Mouse (Mus musculus): ENCODE results near the gene Thegl.
"Not testable (repeated sequence)": the region's sequence is repeated elsewhere in the genome, so short reads cannot be mapped to it uniquely, and the experiment has no call there.

Thegl gene

GRCm38 (mm10) chr5:77094510-77095491 is 79.0 kb downstream of the Thegl start:
- no peak for DNase-seq (ENCODE audit: low read depth, low spot score)

DNA sequence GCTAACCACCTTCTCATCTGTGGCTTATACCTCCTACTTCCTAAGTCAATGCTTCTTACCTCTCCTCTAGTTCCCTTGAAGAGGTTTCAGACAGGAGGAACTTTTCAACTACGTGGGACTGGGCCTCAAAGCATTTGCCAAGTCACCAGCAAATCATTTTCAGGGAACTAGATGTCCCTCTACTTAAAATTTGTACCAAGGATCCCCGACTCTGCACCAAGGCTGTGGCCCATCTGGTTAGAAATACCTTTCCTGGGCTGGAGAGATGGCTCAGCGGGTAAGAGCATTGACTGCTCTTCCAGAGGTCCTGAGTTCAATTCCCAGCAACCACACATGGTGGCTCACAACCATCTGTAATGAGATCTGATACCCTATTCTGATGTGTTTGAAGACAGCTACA is 80.4 kb downstream of the Thegl start:
- not testable (repeated sequence) for DNase-seq (ENCODE audit: low read depth, low spot score)

GRCm38 (mm10) chr5:77097686-77098085 is 81.9 kb downstream of the Thegl start:
- no peak for DNase-seq (ENCODE audit: low read depth, low spot score)

DNA sequence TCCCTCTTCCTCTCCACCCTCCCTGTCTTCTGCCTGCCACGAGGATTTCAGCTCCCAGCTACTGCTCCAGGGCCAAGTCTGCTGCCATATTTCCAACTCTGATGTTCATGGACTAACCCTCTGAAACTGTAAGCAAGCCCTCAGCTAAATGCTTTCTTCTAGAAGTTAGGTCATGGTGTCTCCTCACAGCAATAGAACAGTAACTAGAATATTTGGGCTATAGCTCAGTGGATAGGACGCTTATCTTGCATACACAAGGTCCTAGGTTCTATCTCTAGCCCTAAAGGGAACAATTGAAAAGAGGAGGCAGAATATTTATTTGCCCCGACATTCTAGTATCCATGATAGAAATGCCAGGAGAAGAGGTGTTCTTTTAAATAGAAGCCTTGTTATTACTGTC is 83.1 kb downstream of the Thegl start:
- DNase-seq (ENCODE audit: low read depth, low spot score) = no peak

DNA sequence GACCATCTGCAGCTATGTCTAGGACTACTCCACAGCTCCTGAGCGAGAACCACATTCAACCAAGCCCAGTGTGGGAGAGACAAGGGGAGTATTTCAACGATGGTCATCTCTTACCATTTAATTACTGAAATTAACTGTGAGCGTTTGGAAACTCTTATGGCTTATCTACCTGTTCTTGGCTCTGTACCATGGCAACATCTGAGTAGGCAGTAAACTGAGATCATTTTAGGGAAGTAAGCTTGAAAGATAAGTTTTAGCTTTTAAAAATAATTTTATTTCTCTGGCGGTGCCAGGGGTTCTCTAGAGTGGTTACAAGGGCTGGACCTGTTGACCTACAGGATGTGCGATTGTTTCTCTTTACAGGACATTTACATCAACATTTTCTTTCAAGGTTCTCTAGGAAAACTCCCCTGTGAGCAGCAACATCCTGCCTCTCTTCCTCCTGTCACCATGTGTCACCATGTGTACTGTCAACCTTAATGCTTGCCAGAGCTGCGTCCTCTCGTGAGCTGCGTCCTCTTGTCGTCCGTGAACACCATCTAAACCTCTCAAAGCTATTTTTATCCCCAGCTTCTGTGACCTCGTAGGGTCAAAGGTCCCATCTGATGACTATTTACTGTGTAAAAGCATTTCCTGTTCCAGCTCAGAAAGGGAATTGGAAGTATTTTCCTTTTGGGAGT is 83.6 kb downstream of the Thegl start:
- DNase-seq (ENCODE audit: low read depth, low spot score) = no peak

DNA sequence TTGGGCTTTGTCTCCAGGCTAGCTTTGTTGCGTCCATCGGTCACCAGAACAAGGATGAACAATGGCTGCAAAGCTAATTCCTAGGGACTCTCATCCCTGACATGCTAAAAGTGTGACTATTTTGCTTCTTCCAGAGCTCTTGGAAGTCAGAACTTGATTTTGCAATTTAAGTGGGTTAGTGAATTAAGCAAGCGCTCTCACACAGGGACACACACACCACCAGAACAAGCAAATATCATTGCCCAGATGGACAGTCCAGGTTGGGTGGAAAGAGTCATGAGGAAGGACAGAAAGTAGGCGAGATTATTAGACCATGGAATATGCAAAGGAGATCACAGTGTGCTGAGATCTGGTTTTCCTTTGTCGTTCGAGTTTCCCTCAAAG is 84.2 kb downstream of the Thegl start:
- no peak for DNase-seq (ENCODE audit: low read depth, low spot score)

DNA sequence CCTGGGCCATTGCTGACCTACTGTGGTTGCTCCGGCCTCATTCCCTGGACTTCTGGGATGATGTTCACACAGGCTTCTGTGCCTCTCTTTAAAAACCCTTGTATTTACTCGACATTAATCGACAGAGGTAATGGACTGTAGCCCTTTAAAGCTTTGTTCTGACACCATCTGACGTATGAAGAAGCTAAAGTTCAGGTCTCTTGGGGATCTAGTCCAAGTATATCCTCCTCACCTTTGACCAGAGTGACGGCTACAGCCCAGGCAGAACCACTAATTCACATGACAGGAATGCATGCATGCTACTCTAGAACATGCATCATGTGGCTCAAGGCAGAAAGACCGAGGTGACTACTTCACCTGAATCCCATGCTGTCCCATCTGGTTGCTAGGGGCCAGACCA is 84.9 kb downstream of the Thegl start:
- DNase-seq (ENCODE audit: low read depth, low spot score) = no peak

DNA sequence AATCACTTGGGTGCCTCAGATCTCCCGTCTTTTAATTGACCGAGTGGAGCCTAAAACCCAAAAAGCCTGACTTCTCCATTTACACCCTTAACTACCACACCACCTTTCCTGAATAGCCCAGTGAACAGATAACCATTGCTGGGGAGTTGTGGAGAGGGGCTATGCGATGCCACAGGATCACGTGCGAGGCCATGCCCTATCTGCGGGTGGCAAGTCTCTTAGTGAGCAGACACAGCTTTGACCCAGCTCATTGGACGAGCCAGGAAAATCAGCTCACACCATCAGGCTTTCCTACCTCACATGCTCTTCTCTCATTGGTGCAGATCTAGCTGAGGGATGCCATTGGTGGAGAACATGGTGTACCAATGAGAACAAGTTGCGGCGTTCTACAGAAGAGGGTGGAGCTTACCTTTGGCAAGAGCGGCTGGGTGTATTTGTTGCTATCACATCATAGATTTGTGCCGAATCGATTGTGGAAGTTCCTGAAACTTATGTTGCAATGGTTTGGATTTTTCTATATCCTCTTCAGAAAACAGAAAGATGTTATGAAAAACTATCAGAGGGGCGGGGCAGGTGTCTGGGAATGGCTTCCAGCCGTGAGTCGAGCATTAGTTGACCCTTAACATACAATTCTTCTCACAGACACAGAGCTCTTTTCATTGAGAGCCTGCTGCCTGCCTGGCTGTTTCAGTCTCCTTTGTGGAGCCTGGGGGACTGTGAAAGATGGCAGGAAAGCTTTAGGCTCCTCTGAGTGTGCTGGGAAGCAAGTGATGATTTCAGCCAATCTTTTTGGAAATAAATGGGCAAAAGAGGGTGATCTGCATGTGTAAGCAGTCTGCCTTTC is 86.9 kb downstream of the Thegl start:
- DNase-seq (ENCODE audit: low read depth, low spot score) = no peak

- no peak for DNase-seq (ENCODE audit: low read depth, low spot score)
Measured at GRCm38 (mm10) chr5:77107146-77107822, 91.5 kb downstream of the Thegl start.

DNA sequence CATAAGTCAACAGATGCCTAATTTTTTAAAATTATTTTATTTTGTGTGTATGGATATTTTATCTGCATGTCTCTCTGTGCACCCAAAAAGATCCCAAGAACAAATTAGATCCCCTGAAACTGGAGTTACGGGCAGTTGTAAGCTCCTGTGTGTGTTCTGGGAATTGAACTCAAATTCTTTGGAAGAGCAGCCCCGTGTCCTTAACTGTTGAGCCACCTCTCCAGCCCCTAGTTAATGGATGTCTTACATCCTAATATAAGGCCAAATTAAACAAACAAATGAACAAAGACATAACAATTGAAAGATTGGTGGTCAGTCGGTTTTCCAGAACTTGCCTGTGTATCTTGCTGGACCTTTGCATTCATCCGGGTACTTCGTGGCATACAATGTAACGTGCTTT is 93.0 kb downstream of the Thegl start:
- DNase-seq (ENCODE audit: low read depth, low spot score) = no peak

DNA sequence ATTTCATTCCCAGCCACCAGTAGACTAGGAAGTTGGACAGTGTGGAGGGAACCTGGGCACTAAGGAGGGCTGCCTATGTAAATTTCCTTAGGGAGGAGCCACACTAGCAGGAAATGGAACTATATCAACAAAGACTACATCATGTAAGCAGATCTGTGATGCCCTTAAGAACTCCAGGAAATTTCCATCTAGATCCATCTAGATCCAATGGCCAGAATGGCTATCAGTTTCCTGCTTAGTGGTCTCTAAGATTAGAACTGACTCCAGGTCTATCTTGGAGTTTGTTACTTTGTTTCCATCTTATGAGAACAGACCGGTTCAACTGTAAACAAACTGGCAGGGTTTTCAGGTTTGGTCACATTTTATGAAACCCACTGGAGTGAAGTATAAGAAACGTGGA is 94.0 kb downstream of the Thegl start:
- DNase-seq (ENCODE audit: low read depth, low spot score) = no peak
